Mouse (Mus musculus) hindbrain, embryonic 14.5 days (tissue): ENCODE data around the gene Alkbh3. TPM values are rescaled to one million over a fixed set of nuclear protein-coding genes. Genes with fewer than 3 reads are reported as not detected.
A peak's percentile ranks its signal among the peaks of the same experiment; 100 is the strongest.

ENCODE experiments used
- ATAC-seq: fragments of 200-750 bp; cut with Nextera tagmentation; 2 replicates; pipeline ENCODE4 v1.8.0; 2017; ENCODE audit warnings: moderate number of reproducible peaks, mild to moderate bottlenecking, moderate TSS enrichment, moderate library complexity; ENCODE audit not compliant: low FRiP score
- DNase-seq: peaks from one replicate; pipeline ENCODE4 v3.0.0-alpha.2; 2015; ENCODE audit warnings: low spot score
- H3K27ac ChIP-seq: fragments of 300-500 bp; sonication (generic); 2 replicates; pipeline ENCODE4 v1.5.1; 2014; ENCODE audit warnings: mild to moderate bottlenecking, moderate library complexity
- H3K27me3 ChIP-seq: fragments of 300-500 bp; sonication (generic); 2 replicates; pipeline ENCODE4 v1.6.1; 2014; ENCODE audit warnings: mild to moderate bottlenecking, low read length, mixed read lengths; ENCODE audit not compliant: control insufficient read depth, insufficient read depth
- H3K36me3 ChIP-seq: fragments of 300-500 bp; sonication (generic); replicated peaks from 2 replicates; pipeline ENCODE4 v1.6.1; 2014; ENCODE audit not compliant: control insufficient read depth, insufficient read depth
- H3K4me1 ChIP-seq: fragments of 300-500 bp; sonication (generic); replicated peaks from 2 replicates; pipeline ENCODE4 v1.6.1; 2014; ENCODE audit warnings: antibody characterized with exemption, low read length, mixed read lengths; ENCODE audit not compliant: control insufficient read depth, insufficient read depth
- H3K4me2 ChIP-seq: fragments of 300-500 bp; sonication (generic); replicated peaks from 2 replicates; pipeline ENCODE4 v1.6.1; 2014; ENCODE audit warnings: mild to moderate bottlenecking, moderate library complexity
- H3K4me3 ChIP-seq: fragments of 300-500 bp; sonication (generic); replicated peaks from 2 replicates; pipeline ENCODE4 v1.5.1; 2014; ENCODE audit warnings: mild to moderate bottlenecking, low read length
- H3K9ac ChIP-seq: fragments of 300-500 bp; sonication (generic); 2 replicates; pipeline ENCODE4 v1.6.1; 2014
- H3K9me3 ChIP-seq: fragments of 300-500 bp; sonication (generic); 2 replicates; pipeline ENCODE4 v1.6.1; 2016; ENCODE audit warnings: low read length; ENCODE audit not compliant: control insufficient read depth
- WGBS: fragments of 180-500 bp; shearing (Covaris S2); extraction: QIAGEN DNeasy Blood & Tissue Kit; methylation state at CpG from one replicate; pipeline ENCODE4 v1.1.7; 2014; 5-methylcytosine and 5-hydroxymethylcytosine counted together
- polyA plus RNA-seq: library from polyadenylated mRNA; unstranded; fragments of >200 nt; fragmentation: Nextera tagmentation; extraction: Ambion mirVana; gene quantifications from 2 replicates; pipeline ENCODE4 v1.2.1, GENCODE M21; 2014

The Alkbh3 gene
- polyA plus RNA-seq, 1 experiment from 2014 or later: 52.6 TPM

GRCm38 (mm10) chr2:94001918-94002317 lies 8.7 kb downstream of the Alkbh3 start:
- H3K9me3 ChIP-seq: no peaks in the 10 kb centered on the region
- DNase-seq (no peak), ATAC-seq (no peak)
- no peak overlapping the region for H3K27ac ChIP-seq
- H3K4me3 ChIP-seq: no peak overlapping the region
- H3K4me2 ChIP-seq: no peak overlapping the region
- no peaks in the 10 kb centered on the region for H3K27me3 ChIP-seq
- H3K4me1 ChIP-seq: no peaks in the 10 kb centered on the region
- no peak overlapping the region for H3K9ac ChIP-seq
- WGBS: 87% methylated on average over 4 of the region's 4 CpGs
- H3K36me3 ChIP-seq: peaks cover 86% of the 10 kb centered on the region

- Histone ChIP-seq H3K9ac (no peak overlapping the region), H3K4me3 (no peak overlapping the region), H3K4me1 (no peaks in the 10 kb centered on the region), H3K9me3 (no peaks in the 10 kb centered on the region), H3K4me2 (no peak overlapping the region), H3K27me3 (no peaks in the 10 kb centered on the region), H3K36me3 (peaks cover 87% of the 10 kb centered on the region), H3K27ac (no peak overlapping the region)
- DNase-seq (no peak), ATAC-seq (no peak)
- WGBS: 87% methylated on average over 6 of the region's 6 CpGs
Observed at GRCm38 (mm10) chr2:94001411-94001810, 9.2 kb downstream of the Alkbh3 start.

- WGBS: 94% methylated on average over 6 of the region's 6 CpGs
- peaks cover 13% of the 10 kb centered on the region; the same call in 1 of the 2 replicates for H3K4me1 ChIP-seq
- no peak within 1 kb of the TSS for H3K4me3 ChIP-seq
- H3K27me3 ChIP-seq: no peaks in the 10 kb centered on the region
- H3K9ac ChIP-seq: no peak within 1 kb of the TSS
- H3K27ac ChIP-seq: no peak within 1 kb of the TSS
- DNase-seq: no peak
- H3K4me2 ChIP-seq: no peak within 1 kb of the TSS
- ATAC-seq: no peak
- H3K36me3 ChIP-seq: peaks cover 86% of the 10 kb centered on the region
- no peaks in the 10 kb centered on the region for H3K9me3 ChIP-seq
Observed at GRCm38 (mm10) chr2:93996254-93996653, 14.4 kb downstream of the Alkbh3 start, which contains the start of gene Gm27027. TSS of gene Gm27027 (minus strand) at chr2:93996354.

- H3K4me2 ChIP-seq: no peak overlapping the region
- WGBS: 39% methylated on average over 3 of the region's 3 CpGs
- H3K9ac ChIP-seq: no peak overlapping the region
- H3K27ac ChIP-seq: 0 out of 2 replicates have a peak overlapping the region, but pooled peaks have one; percentile 51
- no peaks in the 10 kb centered on the region for H3K9me3 ChIP-seq
- peaks cover 13% of the 10 kb centered on the region; the same call in 1 of the 2 replicates for H3K4me1 ChIP-seq
- ATAC-seq (no peak), DNase-seq (no peak)
- peaks cover 80% of the 10 kb centered on the region for H3K36me3 ChIP-seq
- H3K4me3 ChIP-seq: no peak overlapping the region
- H3K27me3 ChIP-seq: no peaks in the 10 kb centered on the region
Observed at GRCm38 (mm10) chr2:93992810-93993209, 17.8 kb downstream of the Alkbh3 start.

GRCm38 (mm10) chr2:93992259-93992658 lies 18.3 kb downstream of the Alkbh3 start:
- ATAC-seq: no peak; the same call in 1 of the 2 replicates
- 31% methylated on average over 5 of the region's 5 CpGs for WGBS

GRCm38 (mm10) chr2:93991336-93991735 lies 19.3 kb downstream of the Alkbh3 start:
- WGBS: 93% methylated on average over 3 of the region's 3 CpGs
- Histone ChIP-seq H3K4me2 (no peak overlapping the region), H3K36me3 (peaks cover 73% of the 10 kb centered on the region), H3K4me3 (no peak overlapping the region), H3K27ac (0 out of 2 replicates have a peak overlapping the region, but pooled peaks have one; percentile 14), H3K9ac (no peak overlapping the region), H3K9me3 (no peaks in the 10 kb centered on the region), H3K4me1 (peaks cover 13% of the 10 kb centered on the region; the same call in 1 of the 2 replicates), H3K27me3 (no peaks in the 10 kb centered on the region)
- ATAC-seq (no peak), DNase-seq (no peak)

More at GRCm38 (mm10) chr2:93992259-93992658, 18.3 kb downstream of the Alkbh3 start:
- Histone ChIP-seq H3K4me2 (0 out of 2 replicates have a peak overlapping the region, but pooled peaks have one; percentile 19), H3K27me3 (no peaks in the 10 kb centered on the region), H3K27ac (no peak overlapping the region), H3K9me3 (no peaks in the 10 kb centered on the region), H3K4me3 (no peak overlapping the region), H3K4me1 (peaks cover 13% of the 10 kb centered on the region; the same call in 1 of the 2 replicates), H3K36me3 (peaks cover 77% of the 10 kb centered on the region), H3K9ac (0 out of 2 replicates have a peak overlapping the region, but pooled peaks have one; percentile 18)
- no peak for DNase-seq

- no peak overlapping the region for H3K4me3 ChIP-seq
- peaks cover 13% of the 10 kb centered on the region; the same call in 1 of the 2 replicates for H3K4me1 ChIP-seq
- peaks cover 67% of the 10 kb centered on the region for H3K36me3 ChIP-seq
- 95% methylated on average over 2 of the region's 2 CpGs for WGBS
- no peaks in the 10 kb centered on the region for H3K9me3 ChIP-seq
- H3K27me3 ChIP-seq: no peaks in the 10 kb centered on the region
- H3K4me2 ChIP-seq: no peak overlapping the region
- ATAC-seq: no peak
- no peak for DNase-seq
- no peak overlapping the region for H3K9ac ChIP-seq
- H3K27ac ChIP-seq: no peak overlapping the region
Observed at GRCm38 (mm10) chr2:93988440-93988839, 22.2 kb downstream of the Alkbh3 start.

- Histone ChIP-seq H3K27ac (no peak overlapping the region), H3K4me3 (no peak overlapping the region), H3K9me3 (no peaks in the 10 kb centered on the region), H3K9ac (no peak overlapping the region), H3K27me3 (no peaks in the 10 kb centered on the region), H3K36me3 (peaks cover 73% of the 10 kb centered on the region), H3K4me1 (no peaks in the 10 kb centered on the region), H3K4me2 (no peak overlapping the region)
- WGBS: 89% methylated on average over 4 of the region's 4 CpGs
- ATAC-seq: no peak
- no peak for DNase-seq
Observed at GRCm38 (mm10) chr2:93982457-93983235, 28.0 kb downstream of the Alkbh3 start.

GRCm38 (mm10) chr2:93979249-93980120 lies 31.1 kb downstream of the Alkbh3 start:
- Histone ChIP-seq H3K36me3 (peaks cover 54% of the 10 kb centered on the region), H3K9me3 (no peaks in the 10 kb centered on the region), H3K27ac (no peak overlapping the region), H3K9ac (no peak overlapping the region), H3K27me3 (no peaks in the 10 kb centered on the region), H3K4me2 (no peak overlapping the region), H3K4me1 (peaks cover 16% of the 10 kb centered on the region), H3K4me3 (no peak overlapping the region)
- WGBS: 88% methylated on average over 7 of the region's 7 CpGs
- no peak for ATAC-seq
- no peak for DNase-seq
